17 mouse cellular contexts compared by ENCODE assay signal in genomic region chr19:32510962-32511361, GRCm38 (mm10). TPM values are rescaled to one million over a fixed set of nuclear protein-coding genes. Genes with fewer than 3 reads are reported as not detected.
DNase-seq lines count a peak whose midpoint lies in the region; ATAC-seq and TF ChIP-seq lines count a peak whose summit lies in the region.
"Had no signal": no experiment of that assay in that cellular context is flagged by ENCODE, and none has a peak within 500 bp of the region (broad histone marks: within the 10 kb centered on the region; RNA-seq: fewer than 3 reads in every experiment).

No protein-coding gene starts in this region.

- no peak for DNase-seq in heart, adult 8-10 months (ENCODE audit: low spot score)
- DNase-seq in intestine, embryonic 14.5 days (ENCODE audit: low spot score), result no peak
- peak; percentile 22 for DNase-seq in stomach, postnatal 0 days (ENCODE audit: low spot score)
- DNase-seq in layer of hippocampus, adult 9-11 months, result no peak
- no peak for DNase-seq in frontal cortex, postnatal 10 days (ENCODE audit: low spot score in 2 of 2)
- no peak for DNase-seq in lung, postnatal 25 days (ENCODE audit: low spot score)
- DNase-seq: midbrain, embryonic 14.5 days; right cerebral cortex, postnatal 14 days had no signal

- no peaks in the 10 kb centered on the region; the same call in 1 of the 2 replicates for H3K9me3 ChIP-seq in heart, embryonic 11.5 days (replicated peaks; ENCODE audit: control insufficient read depth, low read length)
- H3K9me3 ChIP-seq in intestine, embryonic 14.5 days (ENCODE audit: control insufficient read depth, low read length), result no peaks in the 10 kb centered on the region
- no peaks in the 10 kb centered on the region for H3K9me3 ChIP-seq in liver, embryonic 15.5 days (replicated peaks)
- H3K9me3 ChIP-seq in stomach, postnatal 0 days (ENCODE audit: control insufficient read depth, low read length), result no peaks in the 10 kb centered on the region
- H3K9me3 ChIP-seq: limb, embryonic 15.5 days had no signal

- H3K4me3 ChIP-seq in heart, embryonic 11.5 days (ENCODE audit: low read depth, low read length), result no peak overlapping the region
- no peak overlapping the region for H3K4me3 ChIP-seq in intestine, embryonic 14.5 days (ENCODE audit: low read depth, low read length)
- H3K4me3 ChIP-seq in liver, embryonic 15.5 days (replicated peaks), result 0 out of 2 replicates have a peak overlapping the region, but pooled peaks have one; percentile 8
- no peak overlapping the region for H3K4me3 ChIP-seq in stomach, postnatal 0 days (ENCODE audit: low read depth, low read length)
- H3K4me3 ChIP-seq: embryonic facial prominence, embryonic 13.5 days; forebrain, embryonic 12.5 days; limb, embryonic 15.5 days had no signal

- peak; percentile 49 for ATAC-seq in heart, embryonic 11.5 days (replicated peaks; ENCODE audit: insufficient number of reproducible peaks, low FRiP score, low TSS enrichment)
- ATAC-seq in intestine, embryonic 14.5 days (replicated peaks; ENCODE audit: low FRiP score, low TSS enrichment, low read depth), result no peak; the same call in 1 of the 2 replicates
- ATAC-seq in liver, embryonic 15.5 days (ENCODE audit: insufficient read depth), result peak; percentile 98
- ATAC-seq in stomach, postnatal 0 days (ENCODE audit: low FRiP score, low TSS enrichment), result peak; percentile 81
- ATAC-seq: hindbrain, embryonic 16.5 days; Patski had no signal

- no peaks in the 10 kb centered on the region for H3K27me3 ChIP-seq in heart, embryonic 11.5 days (ENCODE audit: control insufficient read depth, insufficient read depth, low read length)
- no peaks in the 10 kb centered on the region for H3K27me3 ChIP-seq in intestine, embryonic 14.5 days (replicated peaks; ENCODE audit: control insufficient read depth, insufficient read depth, low read length)
- H3K27me3 ChIP-seq in liver, embryonic 15.5 days, result no peaks in the 10 kb centered on the region
- no peaks in the 10 kb centered on the region for H3K27me3 ChIP-seq in stomach, postnatal 0 days (ENCODE audit: control insufficient read depth, insufficient read depth, low read length)
- H3K27me3 ChIP-seq: CH12.LX; embryonic facial prominence, embryonic 13.5 days; forebrain, embryonic 12.5 days; limb, embryonic 15.5 days; Patski had no signal

- no peak overlapping the region; the same call in 1 of the 2 replicates for H3K4me2 ChIP-seq in heart, embryonic 11.5 days
- no peak overlapping the region for H3K4me2 ChIP-seq in intestine, embryonic 14.5 days (ENCODE audit: low read length)
- peak overlapping the region; percentile 58 for H3K4me2 ChIP-seq in liver, embryonic 15.5 days
- H3K4me2 ChIP-seq in stomach, postnatal 0 days (replicated peaks; ENCODE audit: low read depth), result no peak overlapping the region
- H3K4me2 ChIP-seq: embryonic facial prominence, embryonic 13.5 days; forebrain, embryonic 12.5 days; limb, embryonic 15.5 days had no signal

- 67% methylated on average over 6 of the region's 6 CpGs for WGBS in heart, embryonic 11.5 days (ENCODE audit: insufficient replicate concordance)
- 85% methylated on average over 6 of the region's 6 CpGs for WGBS in intestine, embryonic 14.5 days
- 18% methylated on average over 6 of the region's 6 CpGs for WGBS in liver, embryonic 15.5 days (ENCODE audit: insufficient replicate concordance)
- 60% methylated on average over 6 of the region's 6 CpGs for WGBS in stomach, postnatal 0 days

- H3K36me3 ChIP-seq in heart, embryonic 11.5 days (ENCODE audit: control insufficient read depth, insufficient read depth, low read length), result peaks cover 13% of the 10 kb centered on the region
- H3K36me3 ChIP-seq in intestine, embryonic 14.5 days (ENCODE audit: control insufficient read depth, insufficient read depth, low read length), result peaks cover 55% of the 10 kb centered on the region
- peaks cover 78% of the 10 kb centered on the region for H3K36me3 ChIP-seq in liver, embryonic 15.5 days (replicated peaks)
- peaks cover 3% of the 10 kb centered on the region; the same call in 1 of the 2 replicates for H3K36me3 ChIP-seq in stomach, postnatal 0 days (ENCODE audit: control insufficient read depth, insufficient read depth, low read length)

- H3K4me1 ChIP-seq in heart, embryonic 11.5 days (ENCODE audit: control insufficient read depth, insufficient read depth, low read length), result peaks cover 9% of the 10 kb centered on the region
- no peaks in the 10 kb centered on the region for H3K4me1 ChIP-seq in intestine, embryonic 14.5 days (replicated peaks; ENCODE audit: control insufficient read depth, insufficient read depth, low read length)
- peaks cover 50% of the 10 kb centered on the region for H3K4me1 ChIP-seq in liver, embryonic 15.5 days (replicated peaks)
- no peaks in the 10 kb centered on the region for H3K4me1 ChIP-seq in stomach, postnatal 0 days (replicated peaks; ENCODE audit: control insufficient read depth, insufficient read depth)
- H3K4me1 ChIP-seq: forebrain, embryonic 12.5 days; limb, embryonic 15.5 days had no signal

- no peak for TF ChIP-seq CTCF in stomach, postnatal 0 days (IDR thresholded peaks at IDR 0.05; ENCODE audit: low read depth)

- H3K9ac ChIP-seq in heart, embryonic 11.5 days (ENCODE audit: low read depth, low read length), result no peak overlapping the region
- no peak overlapping the region for H3K9ac ChIP-seq in intestine, embryonic 14.5 days (ENCODE audit: low read length)
- peak overlapping the region; percentile 40 for H3K9ac ChIP-seq in liver, embryonic 15.5 days
- no peak overlapping the region for H3K9ac ChIP-seq in stomach, postnatal 0 days (ENCODE audit: low read length)
- H3K9ac ChIP-seq: embryonic facial prominence, embryonic 13.5 days; forebrain, embryonic 12.5 days; limb, embryonic 15.5 days had no signal

- H3K27ac ChIP-seq in heart, embryonic 11.5 days (ENCODE audit: low read depth, low read length), result no peak overlapping the region
- 0 out of 2 replicates have a peak overlapping the region, but pooled peaks have one; percentile 23 for H3K27ac ChIP-seq in intestine, embryonic 14.5 days (ENCODE audit: low read depth)
- H3K27ac ChIP-seq in liver, embryonic 15.5 days (replicated peaks), result peak overlapping the region; percentile 91
- H3K27ac ChIP-seq in stomach, postnatal 0 days (replicated peaks), result peak overlapping the region; percentile 25; the same call in 1 of the 2 replicates
- H3K27ac ChIP-seq: embryonic facial prominence, embryonic 13.5 days; forebrain, embryonic 12.5 days; limb, embryonic 15.5 days; macrophage had no signal

- no peak for TF ChIP-seq EP300 in stomach, postnatal 0 days (optimal IDR thresholded peaks at IDR 0.05)

RNA-seq across cellular contexts. Expression of gene Minpp1, which starts 25.4 kb away (rescaled TPM):
- polyA plus RNA-seq in heart, embryonic 11.5 days (2014; fragmentation: Nextera tagmentation; extraction: Ambion mirVana), result 74.3 and 77.0 TPM in 2 replicates
- 10 to 100 TPM; 13.9 to 15.8 (median 15.3) TPM for total RNA-seq in heart, adult 8-10 months (2022)
- 63.1 and 65.3 TPM in 2 replicates for polyA plus RNA-seq in intestine, embryonic 14.5 days (2014; fragmentation: Nextera tagmentation; extraction: Ambion mirVana)
- polyA plus RNA-seq in liver, embryonic 15.5 days (2015; fragmentation: Nextera tagmentation; extraction: Ambion mirVana), result 82.9 and 84.9 TPM in 2 replicates
- 37.5 and 38.7 TPM in 2 replicates for polyA plus RNA-seq in stomach, postnatal 0 days (2015; fragmentation: Nextera tagmentation; extraction: Ambion mirVana)

RNA-seq across cellular contexts. Expression of gene Rpl9-ps6, which starts 44.6 kb away (rescaled TPM):
- 83.5 and 91.5 TPM in 2 replicates for polyA plus RNA-seq in heart, embryonic 11.5 days (2014; fragmentation: Nextera tagmentation; extraction: Ambion mirVana)
- total RNA-seq in heart, adult 8-10 months (2022), result 10 to 100 TPM; 14.3 to 25.0 (median 19.3) TPM
- polyA plus RNA-seq in intestine, embryonic 14.5 days (2014; fragmentation: Nextera tagmentation; extraction: Ambion mirVana), result 131 and 152 TPM in 2 replicates
- 35.2 and 55.6 TPM in 2 replicates for polyA plus RNA-seq in liver, embryonic 15.5 days (2015; fragmentation: Nextera tagmentation; extraction: Ambion mirVana)
- 120 and 138 TPM in 2 replicates for polyA plus RNA-seq in stomach, postnatal 0 days (2015; fragmentation: Nextera tagmentation; extraction: Ambion mirVana)
